Mouse (Mus musculus) spleen, adult 2 months (tissue): ENCODE measurements at regions not wholly inside any gene's neighbourhood (a gene's known extent, or its start where the extent isn't known, plus 50 kb on each side); places are given as distances from the start of the nearest gene placed in this dataset.

Experiments used
- CTCF ChIP-seq: fragments of 200-500 bp; IDR thresholded peaks from 2 replicates; pipeline ENCODE4 v1.5.1; 2011; ENCODE audit warnings: mild to moderate bottlenecking, inconsistent platforms; ENCODE audit not compliant: insufficient read depth, insufficient read length, insufficient replicate concordance; ENCODE audit errors: extremely low read depth
- POLR2A ChIP-seq: fragments of 200-500 bp; IDR thresholded peaks from 2 replicates; pipeline ENCODE4 v1.6.1; 2011; ENCODE audit warnings: low read depth, low read length, inconsistent platforms

DNA sequence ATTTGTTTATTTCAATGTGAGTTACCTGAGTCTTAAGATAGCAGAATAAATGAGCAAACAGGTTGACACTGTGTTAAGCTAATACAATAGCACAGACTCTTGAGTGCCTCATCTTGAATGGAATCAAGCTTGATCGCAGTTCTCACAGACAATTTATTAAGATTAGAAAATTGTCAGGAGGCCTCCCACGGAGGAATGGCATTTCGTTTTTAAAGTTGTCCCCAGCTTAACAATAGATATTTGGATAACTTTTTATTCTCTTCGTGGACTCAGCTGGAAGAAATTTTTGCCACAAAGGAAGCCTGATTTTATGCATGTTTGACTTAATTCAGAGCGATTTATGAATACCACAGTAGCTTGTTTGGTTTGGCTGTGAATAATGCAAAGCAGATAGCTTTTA, 1422.0 kb upstream of the Slc10a2 start:
- TF ChIP-seq CTCF: no peak
- no peak for TF ChIP-seq POLR2A
